Mouse (Mus musculus): Measurements from ENCODE around the gene Htr2a. TPM values are rescaled to one million over a fixed set of nuclear protein-coding genes. Genes with fewer than 3 reads are reported as not detected.
A peak's percentile ranks its signal among the peaks of the same experiment; 100 is the strongest.

Gene Htr2a
- 2.0 and 2.7 TPM in 2 replicates for polyA plus RNA-seq (2015; fragmentation: Nextera tagmentation; extraction: Ambion mirVana)

- WGBS: under 1% methylated on average over 20 of the region's 20 CpGs
- peak; percentile 77 for ATAC-seq
- H3K27ac ChIP-seq (ENCODE audit: low read length): peak within 1 kb of the TSS; percentile 39; the same call in 1 of the 2 replicates
These were observed at the start of gene Htr2a for GRCm38 (mm10) chr14:74640819-74641381. TSS of gene Htr2a (plus strand) at chr14:74640840.

GRCm38 (mm10) chr14:74601333-74602087 lies 39.1 kb upstream of the Htr2a start:
- Histone ChIP-seq H3K27ac (ENCODE audit: low read length) (no peak overlapping the region), H3K4me3 (replicated peaks; ENCODE audit: low read length) (no peak overlapping the region), H3K36me3 (ENCODE audit: control insufficient read depth, insufficient read depth) (no peaks in the 10 kb centered on the region), H3K4me1 (replicated peaks; ENCODE audit: control insufficient read depth, insufficient read depth, low read length) (no peaks in the 10 kb centered on the region), H3K9ac (replicated peaks; ENCODE audit: low read depth, low read length) (no peak overlapping the region), H3K4me2 (ENCODE audit: low read length) (no peak overlapping the region), H3K9me3 (ENCODE audit: control insufficient read depth, low read length) (no peaks in the 10 kb centered on the region), H3K27me3 (replicated peaks; ENCODE audit: control insufficient read depth, insufficient read depth, low read length) (no peaks in the 10 kb centered on the region)
- 76% methylated on average over 5 of the region's 5 CpGs for WGBS
- no peak for ATAC-seq

More at GRCm38 (mm10) chr14:74640819-74641381, at the start of gene Htr2a:
- H3K36me3 ChIP-seq (ENCODE audit: control insufficient read depth, insufficient read depth): no peaks in the 10 kb centered on the region
- no peaks in the 10 kb centered on the region for H3K9me3 ChIP-seq (ENCODE audit: control insufficient read depth, low read length)
- peaks cover 11% of the 10 kb centered on the region; the same call in 1 of the 2 replicates for H3K27me3 ChIP-seq (replicated peaks; ENCODE audit: control insufficient read depth, insufficient read depth, low read length)
- peaks cover 22% of the 10 kb centered on the region for H3K4me1 ChIP-seq (replicated peaks; ENCODE audit: control insufficient read depth, insufficient read depth, low read length)
- H3K4me2 ChIP-seq (ENCODE audit: low read length): peak within 1 kb of the TSS; percentile 93
- peak within 1 kb of the TSS; percentile 50 for H3K4me3 ChIP-seq (replicated peaks; ENCODE audit: low read length)
- peak within 1 kb of the TSS; percentile 44 for H3K9ac ChIP-seq (replicated peaks; ENCODE audit: low read depth, low read length)

DNA sequence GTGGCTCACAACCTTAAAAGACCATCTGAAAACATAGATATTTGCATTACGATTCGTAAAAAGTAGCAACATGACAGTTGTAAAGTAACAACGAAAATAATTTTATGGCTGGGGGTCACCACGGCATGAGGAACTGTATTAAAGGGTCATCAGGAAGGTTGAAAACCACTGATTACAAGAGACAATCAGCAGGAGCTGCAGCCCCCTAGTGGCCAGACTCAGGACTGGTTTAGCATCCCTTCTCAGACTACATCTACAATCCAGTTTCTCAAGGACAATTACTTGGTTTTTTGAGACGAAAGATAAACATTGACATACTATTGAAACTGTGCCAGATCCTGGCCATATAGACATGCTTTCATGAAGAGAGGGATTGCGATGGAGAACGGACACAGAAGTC lies 38.1 kb upstream of the Htr2a start:
- no peak overlapping the region for H3K4me3 ChIP-seq (replicated peaks; ENCODE audit: low read length)
- no peak overlapping the region for H3K9ac ChIP-seq (replicated peaks; ENCODE audit: low read depth, low read length)
- 55% methylated on average over 7 of the region's 7 CpGs for WGBS
- no peak overlapping the region for H3K27ac ChIP-seq (ENCODE audit: low read length)
- no peak for ATAC-seq
- no peaks in the 10 kb centered on the region for H3K36me3 ChIP-seq (ENCODE audit: control insufficient read depth, insufficient read depth)
- no peaks in the 10 kb centered on the region for H3K27me3 ChIP-seq (replicated peaks; ENCODE audit: control insufficient read depth, insufficient read depth, low read length)
- no peak overlapping the region for H3K4me2 ChIP-seq (ENCODE audit: low read length)
- H3K9me3 ChIP-seq (ENCODE audit: control insufficient read depth, low read length): no peaks in the 10 kb centered on the region
- H3K4me1 ChIP-seq (replicated peaks; ENCODE audit: control insufficient read depth, insufficient read depth, low read length): no peaks in the 10 kb centered on the region

DNA sequence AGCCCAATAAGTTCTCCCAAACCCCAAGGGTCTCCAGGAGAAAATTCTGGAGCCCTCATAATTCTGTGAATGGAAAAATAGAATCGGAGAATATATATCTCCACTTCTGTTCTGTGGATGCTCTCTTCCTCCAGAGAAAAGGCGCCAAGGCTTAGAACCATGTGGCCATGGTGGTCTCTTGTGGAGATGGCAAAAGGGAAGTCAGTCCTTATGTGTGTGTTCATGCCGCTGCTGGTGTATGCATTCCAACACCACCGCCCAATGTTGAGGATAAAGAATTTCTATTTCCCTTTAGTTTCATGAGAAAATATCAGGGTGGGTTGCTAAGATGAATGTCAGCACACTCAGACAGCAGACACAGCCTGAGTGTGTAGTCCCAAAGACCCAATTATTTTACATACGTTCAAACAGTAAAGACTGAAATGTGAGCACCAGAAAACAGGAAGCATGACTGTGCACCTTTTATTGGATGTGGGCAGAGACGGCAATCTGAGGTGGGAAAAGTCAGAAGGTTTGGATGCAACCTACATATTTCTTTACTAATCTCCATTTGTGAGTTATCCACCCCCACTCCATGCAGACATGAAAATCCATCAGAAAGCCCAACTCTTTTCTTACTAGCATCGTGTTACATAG lies 37.4 kb upstream of the Htr2a start:
- H3K4me3 ChIP-seq (replicated peaks; ENCODE audit: low read length): no peak overlapping the region
- 90% methylated on average over 7 of the region's 7 CpGs for WGBS
- no peaks in the 10 kb centered on the region for H3K4me1 ChIP-seq (replicated peaks; ENCODE audit: control insufficient read depth, insufficient read depth, low read length)
- no peaks in the 10 kb centered on the region for H3K27me3 ChIP-seq (replicated peaks; ENCODE audit: control insufficient read depth, insufficient read depth, low read length)
- no peak for ATAC-seq
- H3K27ac ChIP-seq (ENCODE audit: low read length): no peak overlapping the region
- H3K9ac ChIP-seq (replicated peaks; ENCODE audit: low read depth, low read length): no peak overlapping the region
- H3K4me2 ChIP-seq (ENCODE audit: low read length): no peak overlapping the region
- H3K36me3 ChIP-seq (ENCODE audit: control insufficient read depth, insufficient read depth): no peaks in the 10 kb centered on the region
- H3K9me3 ChIP-seq (ENCODE audit: control insufficient read depth, low read length): no peaks in the 10 kb centered on the region

DNA sequence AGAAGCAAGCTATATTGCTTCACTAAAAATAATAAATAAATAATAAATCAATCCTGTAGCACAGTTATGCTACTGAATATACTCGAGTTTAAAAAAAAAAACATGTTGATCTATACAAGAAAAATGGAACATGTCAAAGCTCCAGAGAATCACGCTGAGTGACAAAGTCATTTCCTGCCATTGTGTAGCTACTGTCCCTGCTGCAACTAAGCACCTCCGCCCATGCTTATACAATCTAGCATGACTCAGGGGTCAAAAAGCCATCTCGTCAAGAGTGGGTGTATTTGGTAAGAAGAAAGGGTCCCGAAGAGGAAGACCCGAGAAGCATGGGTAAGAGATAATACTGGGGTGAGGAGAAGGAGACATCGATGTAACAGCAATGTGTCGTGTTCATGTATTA lies 29.3 kb upstream of the Htr2a start:
- Histone ChIP-seq H3K4me3 (replicated peaks; ENCODE audit: low read length) (no peak overlapping the region), H3K9me3 (ENCODE audit: control insufficient read depth, low read length) (no peaks in the 10 kb centered on the region), H3K4me1 (replicated peaks; ENCODE audit: control insufficient read depth, insufficient read depth, low read length) (no peaks in the 10 kb centered on the region), H3K9ac (replicated peaks; ENCODE audit: low read depth, low read length) (no peak overlapping the region), H3K36me3 (ENCODE audit: control insufficient read depth, insufficient read depth) (no peaks in the 10 kb centered on the region), H3K4me2 (ENCODE audit: low read length) (no peak overlapping the region), H3K27ac (ENCODE audit: low read length) (no peak overlapping the region), H3K27me3 (replicated peaks; ENCODE audit: control insufficient read depth, insufficient read depth, low read length) (no peaks in the 10 kb centered on the region)
- no peak for ATAC-seq
- WGBS: 83% methylated on average over 8 of the region's 8 CpGs

GRCm38 (mm10) chr14:74618858-74619257 lies 21.8 kb upstream of the Htr2a start:
- Histone ChIP-seq H3K27ac (ENCODE audit: low read length) (no peak overlapping the region), H3K4me1 (replicated peaks; ENCODE audit: control insufficient read depth, insufficient read depth, low read length) (no peaks in the 10 kb centered on the region), H3K4me3 (replicated peaks; ENCODE audit: low read length) (no peak overlapping the region), H3K27me3 (replicated peaks; ENCODE audit: control insufficient read depth, insufficient read depth, low read length) (no peaks in the 10 kb centered on the region), H3K9me3 (ENCODE audit: control insufficient read depth, low read length) (peaks cover 4% of the 10 kb centered on the region; the same call in 1 of the 2 replicates), H3K4me2 (ENCODE audit: low read length) (no peak overlapping the region), H3K36me3 (ENCODE audit: control insufficient read depth, insufficient read depth) (no peaks in the 10 kb centered on the region), H3K9ac (replicated peaks; ENCODE audit: low read depth, low read length) (no peak overlapping the region)
- 65% methylated on average over 4 of the region's 4 CpGs for WGBS
- no peak for ATAC-seq

DNA sequence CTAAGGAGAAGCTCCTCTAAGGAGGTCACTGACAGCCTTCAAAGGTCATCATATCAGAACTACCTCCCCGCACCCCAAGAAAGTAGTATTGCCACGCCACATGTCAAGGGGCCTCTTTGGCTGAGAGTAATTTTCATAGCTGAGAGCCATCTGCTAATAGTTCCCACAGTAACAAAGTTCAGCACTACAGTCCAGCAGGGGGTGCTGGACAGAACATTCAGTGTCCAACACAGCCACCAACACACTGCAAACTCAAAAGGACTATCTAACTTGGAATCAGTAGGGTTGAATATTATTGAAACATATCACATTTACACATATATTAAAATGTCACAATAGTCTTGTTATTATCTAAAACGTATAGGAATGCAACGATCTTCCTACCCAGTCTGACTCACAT lies 2.6 kb upstream of the Htr2a start:
- no peak for ATAC-seq
- peaks cover 19% of the 10 kb centered on the region for H3K4me1 ChIP-seq (replicated peaks; ENCODE audit: control insufficient read depth, insufficient read depth, low read length)
- no peak overlapping the region for H3K9ac ChIP-seq (replicated peaks; ENCODE audit: low read depth, low read length)
- no peak overlapping the region for H3K4me2 ChIP-seq (ENCODE audit: low read length)
- H3K4me3 ChIP-seq (replicated peaks; ENCODE audit: low read length): no peak overlapping the region
- H3K9me3 ChIP-seq (ENCODE audit: control insufficient read depth, low read length): no peaks in the 10 kb centered on the region
- H3K27me3 ChIP-seq (replicated peaks; ENCODE audit: control insufficient read depth, insufficient read depth, low read length): peaks cover 11% of the 10 kb centered on the region; the same call in 1 of the 2 replicates
- no peak overlapping the region for H3K27ac ChIP-seq (ENCODE audit: low read length)
- 85% methylated on average over 4 of the region's 4 CpGs for WGBS
- H3K36me3 ChIP-seq (ENCODE audit: control insufficient read depth, insufficient read depth): no peaks in the 10 kb centered on the region

DNA sequence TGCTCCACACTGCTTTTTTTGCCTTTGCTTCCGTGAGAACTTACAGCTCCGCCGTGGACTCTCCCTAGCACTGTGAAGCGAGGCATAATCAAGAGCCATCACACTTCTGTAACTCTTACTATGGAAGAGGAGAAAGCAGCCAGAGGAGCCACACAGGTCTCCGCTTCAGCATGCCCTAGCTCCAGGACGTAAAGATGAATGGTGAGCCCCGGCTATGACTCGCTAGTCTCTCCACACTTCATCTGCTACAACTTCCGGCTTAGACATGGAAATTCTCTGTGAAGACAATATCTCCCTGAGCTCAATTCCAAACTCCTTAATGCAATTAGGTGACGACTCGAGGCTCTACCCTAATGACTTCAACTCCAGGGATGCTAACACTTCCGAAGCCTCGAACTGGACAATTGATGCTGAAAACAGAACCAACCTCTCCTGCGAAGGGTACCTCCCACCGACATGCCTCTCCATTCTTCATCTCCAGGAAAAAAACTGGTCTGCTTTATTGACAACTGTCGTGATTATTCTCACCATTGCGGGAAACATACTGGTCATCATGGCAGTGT lies 1.1 kb downstream of the Htr2a start:
- Histone ChIP-seq H3K9ac (replicated peaks; ENCODE audit: low read depth, low read length) (peak overlapping the region; percentile 44), H3K36me3 (ENCODE audit: control insufficient read depth, insufficient read depth) (no peaks in the 10 kb centered on the region), H3K4me3 (replicated peaks; ENCODE audit: low read length) (peak overlapping the region; percentile 50), H3K27me3 (replicated peaks; ENCODE audit: control insufficient read depth, insufficient read depth, low read length) (peaks cover 11% of the 10 kb centered on the region; the same call in 1 of the 2 replicates), H3K9me3 (ENCODE audit: control insufficient read depth, low read length) (no peaks in the 10 kb centered on the region), H3K4me1 (replicated peaks; ENCODE audit: control insufficient read depth, insufficient read depth, low read length) (peaks cover 22% of the 10 kb centered on the region), H3K4me2 (ENCODE audit: low read length) (peak overlapping the region; percentile 93), H3K27ac (ENCODE audit: low read length) (no peak overlapping the region)
- no peak for ATAC-seq
- WGBS: 9% methylated on average over 17 of the region's 17 CpGs

- H3K27me3 ChIP-seq (replicated peaks; ENCODE audit: control insufficient read depth, insufficient read depth, low read length): peaks cover 11% of the 10 kb centered on the region; the same call in 1 of the 2 replicates
- peak overlapping the region; percentile 20; the same call in 1 of the 2 replicates for H3K9ac ChIP-seq (replicated peaks; ENCODE audit: low read depth, low read length)
- ATAC-seq: peak; percentile 60
- H3K4me3 ChIP-seq (replicated peaks; ENCODE audit: low read length): peak overlapping the region; percentile 50
- WGBS: 0% methylated on average over 4 of the region's 4 CpGs
- H3K9me3 ChIP-seq (ENCODE audit: control insufficient read depth, low read length): no peaks in the 10 kb centered on the region
- H3K36me3 ChIP-seq (ENCODE audit: control insufficient read depth, insufficient read depth): no peaks in the 10 kb centered on the region
- no peak overlapping the region for H3K27ac ChIP-seq (ENCODE audit: low read length)
- peak overlapping the region; percentile 40 for H3K4me2 ChIP-seq (ENCODE audit: low read length)
- H3K4me1 ChIP-seq (replicated peaks; ENCODE audit: control insufficient read depth, insufficient read depth, low read length): peaks cover 22% of the 10 kb centered on the region
These were observed 2.7 kb downstream of the Htr2a start for GRCm38 (mm10) chr14:74643296-74643695.
